Mouse (Mus musculus): ENCODE results near the gene Dip2b.

DNA sequence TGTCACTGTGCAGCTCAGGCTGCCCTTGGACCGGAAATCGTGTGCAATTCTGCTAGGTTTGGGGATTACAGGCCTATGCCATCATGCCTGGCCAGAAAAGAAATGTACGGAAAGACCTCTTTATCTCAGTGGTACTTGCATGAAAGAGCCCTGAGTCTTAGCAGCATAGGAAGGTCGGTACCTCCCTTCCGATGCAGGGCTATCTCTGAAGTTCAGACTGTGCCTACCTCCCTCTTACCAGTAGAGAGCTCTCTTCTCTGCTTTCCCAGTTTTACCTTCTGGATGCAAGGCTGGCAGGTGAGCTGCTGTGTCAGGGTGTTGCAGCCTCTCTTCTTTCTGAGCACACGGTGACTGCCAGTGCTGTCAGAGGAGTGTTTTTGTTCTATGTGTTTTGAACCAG is 203.3 kb downstream of the Dip2b start:
- TF ChIP-seq CTCF (IDR thresholded peaks at IDR 0.05; ENCODE audit: extremely low read depth, insufficient read depth, low read length) (no peak), POLR2A (IDR thresholded peaks at IDR 0.05; ENCODE audit: extremely low read depth, insufficient read depth, low read length) (no peak)
